Mouse (Mus musculus) layer of hippocampus, adult 9-10 months (tissue): Measurements from ENCODE around the gene Samd3.

Experiments used
- DNase-seq: peaks from one replicate; pipeline ENCODE4 v3.0.0; 2022; ENCODE audit warnings: low spot score

Gene Samd3

GRCm38 (mm10) chr10:26229488-26229887 is at the start of gene Samd3:
Gene Samd3 (plus strand): TSS chr10:26229707.
- DNase-seq: no peak

- no peak for DNase-seq
Measured at GRCm38 (mm10) chr10:26185289-26185688, 44.2 kb upstream of the Samd3 start.

DNA sequence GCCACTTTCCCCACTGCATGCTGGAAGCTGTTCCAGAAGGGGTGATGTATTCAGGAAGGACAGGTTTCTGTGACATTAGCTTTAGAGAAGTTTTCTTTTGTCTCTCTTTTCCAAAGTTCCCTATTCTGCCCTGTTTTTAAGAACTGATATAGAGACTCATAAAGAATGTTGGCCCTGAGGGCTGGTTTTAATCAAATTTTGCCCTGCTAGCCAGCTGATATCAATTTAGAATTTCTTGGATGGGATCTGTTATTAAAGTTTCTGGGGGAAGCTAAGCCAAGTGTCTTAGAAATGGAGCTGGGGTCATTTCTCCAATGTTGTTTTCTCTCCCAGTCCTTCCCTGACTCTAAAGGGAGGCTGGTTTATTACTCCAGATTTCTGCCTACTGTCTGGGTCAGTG is 38.7 kb upstream of the Samd3 start:
- no peak for DNase-seq

- DNase-seq: no peak
Measured at GRCm38 (mm10) chr10:26194892-26195291, 34.6 kb upstream of the Samd3 start.

DNA sequence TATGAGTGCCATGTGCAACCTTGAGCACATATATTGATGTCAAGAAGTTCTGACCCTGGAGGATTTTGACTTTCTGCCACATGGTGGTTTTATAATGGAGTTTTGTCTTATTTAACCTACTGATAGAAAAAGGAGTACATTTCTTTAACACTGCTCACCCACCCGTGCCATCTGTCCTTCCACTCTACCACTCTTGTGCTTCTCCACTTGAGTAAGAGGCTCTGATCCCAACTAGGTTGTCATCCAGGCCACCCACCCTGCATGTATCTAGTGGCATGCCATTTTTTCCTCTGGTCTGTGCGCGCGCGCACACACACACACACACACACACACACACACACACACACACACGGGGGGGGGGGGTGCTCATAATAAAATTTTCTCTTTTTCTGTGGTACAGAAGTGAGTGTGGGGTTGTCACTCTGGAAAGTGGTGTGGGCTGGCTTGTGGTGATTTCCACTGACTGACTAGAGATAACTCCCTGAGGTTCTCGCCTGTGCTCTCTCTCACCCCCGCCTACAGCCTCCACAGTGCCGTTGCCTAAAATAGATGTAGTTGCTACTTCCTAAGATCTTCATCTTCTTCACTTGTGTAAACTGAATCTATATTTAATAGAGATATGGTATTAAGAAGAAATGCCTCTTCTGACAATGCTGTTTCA is 26.7 kb upstream of the Samd3 start:
- no peak for DNase-seq

GRCm38 (mm10) chr10:26220729-26221128 is 8.8 kb upstream of the Samd3 start:
- no peak for DNase-seq

- DNase-seq: no peak
Measured at GRCm38 (mm10) chr10:26226241-26226640, 3.3 kb upstream of the Samd3 start.

GRCm38 (mm10) chr10:26226734-26227133 is 2.8 kb upstream of the Samd3 start:
- DNase-seq: no peak

DNA sequence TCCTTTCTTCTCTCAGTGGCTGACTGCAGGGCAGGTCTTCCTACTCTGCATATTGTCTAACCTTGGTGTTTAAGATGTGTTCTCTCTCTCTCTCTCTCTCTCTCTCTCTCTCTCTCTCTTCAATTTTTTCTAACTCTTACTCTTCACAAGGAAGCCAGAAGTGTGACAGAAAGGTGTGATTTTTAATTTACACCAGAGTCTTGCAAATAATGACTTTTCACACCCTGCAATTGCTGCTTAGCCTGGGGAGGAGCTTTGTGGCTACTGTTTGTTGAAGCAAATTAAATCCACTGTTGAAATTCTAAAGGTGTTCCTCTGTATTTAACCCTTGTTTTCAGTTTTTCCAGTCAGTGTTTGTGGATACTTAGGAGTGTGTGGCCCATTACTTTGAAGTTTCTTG is 1.3 kb upstream of the Samd3 start:
- DNase-seq: no peak

DNA sequence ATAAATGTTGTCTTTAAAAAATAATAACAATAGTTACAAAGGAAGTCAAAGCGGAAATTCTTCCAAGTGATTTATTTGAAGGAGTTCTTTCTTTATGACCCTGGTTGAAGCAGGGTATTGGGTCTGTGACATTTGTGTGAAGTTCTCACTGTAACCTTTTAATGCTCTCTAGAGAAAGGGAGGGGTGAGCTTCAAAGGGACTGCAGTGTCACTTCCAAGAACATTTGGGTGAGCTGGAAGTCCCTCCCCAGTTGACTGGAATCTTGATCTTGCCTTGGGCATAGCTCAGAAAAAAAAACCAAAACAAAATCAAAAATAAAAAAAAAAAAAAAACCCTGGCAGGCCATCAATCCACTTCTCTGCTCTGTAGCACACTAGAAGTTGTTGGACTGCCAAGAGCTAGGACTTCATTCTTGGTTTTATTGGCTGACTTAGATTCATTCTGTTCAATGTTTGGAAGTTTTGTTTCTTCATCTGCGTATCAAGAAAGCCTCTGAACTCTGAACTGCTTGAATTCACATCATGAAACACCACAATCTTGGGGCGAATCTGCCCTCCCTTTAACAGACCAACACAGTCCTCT is 2.7 kb downstream of the Samd3 start:
- no peak for DNase-seq

DNA sequence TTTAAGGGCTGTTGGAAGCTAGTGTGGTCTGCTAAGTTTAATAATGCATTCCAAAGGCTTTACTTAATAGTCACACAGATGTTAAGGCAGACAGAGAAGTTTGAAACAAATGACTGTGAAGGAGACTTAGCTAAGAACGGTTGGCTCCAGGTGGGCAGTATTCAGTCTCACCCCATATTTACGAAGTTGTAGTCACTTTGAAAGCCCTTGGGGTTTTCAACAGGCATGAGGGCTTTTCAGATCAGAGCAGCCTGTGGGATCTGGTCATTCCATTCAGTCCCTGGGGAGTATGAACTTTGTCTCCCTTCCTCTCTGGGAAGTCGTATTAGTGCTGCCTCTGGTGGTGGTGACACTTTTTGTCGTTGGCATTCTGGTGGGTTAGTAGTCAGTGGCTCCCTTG is 9.1 kb downstream of the Samd3 start:
- no peak for DNase-seq

DNA sequence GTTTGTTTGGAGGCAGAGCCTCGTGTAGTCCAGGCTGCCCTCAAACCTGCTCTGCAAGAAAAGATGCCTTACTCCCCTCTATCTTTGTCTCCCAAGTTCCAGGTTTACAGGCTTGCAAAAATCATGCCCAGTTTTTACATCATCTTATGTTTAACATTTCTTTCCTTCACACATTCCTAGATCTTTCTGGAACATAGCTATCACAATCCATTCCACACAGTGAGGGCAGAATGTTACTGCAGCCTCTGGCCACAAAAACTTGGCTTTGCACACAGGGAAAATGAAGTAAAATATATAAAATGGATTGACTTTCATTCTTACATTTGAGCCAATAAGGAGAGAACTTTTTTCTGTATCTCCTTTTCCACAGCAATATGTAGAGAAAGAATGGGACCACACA is 9.6 kb downstream of the Samd3 start:
- no peak for DNase-seq

DNA sequence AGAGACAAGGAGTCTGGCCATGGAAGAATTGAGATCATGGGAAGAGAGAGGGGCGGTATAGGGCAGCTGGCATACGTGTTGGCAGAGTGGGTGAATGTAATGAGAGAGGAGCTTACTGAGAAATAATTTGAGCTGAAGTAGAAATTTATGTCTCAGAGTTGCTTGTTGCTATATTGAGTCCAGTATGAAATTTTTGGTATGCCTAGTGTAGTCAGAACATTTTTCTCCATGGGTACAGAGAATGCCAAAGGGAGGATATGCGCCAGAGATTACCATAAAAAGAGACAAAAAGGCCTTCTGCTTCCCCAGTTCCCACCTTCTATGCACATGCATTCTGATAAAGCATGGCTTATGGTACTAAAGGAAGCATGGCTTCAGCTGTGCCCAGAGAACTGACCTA is 13.7 kb downstream of the Samd3 start:
- no peak for DNase-seq

DNA sequence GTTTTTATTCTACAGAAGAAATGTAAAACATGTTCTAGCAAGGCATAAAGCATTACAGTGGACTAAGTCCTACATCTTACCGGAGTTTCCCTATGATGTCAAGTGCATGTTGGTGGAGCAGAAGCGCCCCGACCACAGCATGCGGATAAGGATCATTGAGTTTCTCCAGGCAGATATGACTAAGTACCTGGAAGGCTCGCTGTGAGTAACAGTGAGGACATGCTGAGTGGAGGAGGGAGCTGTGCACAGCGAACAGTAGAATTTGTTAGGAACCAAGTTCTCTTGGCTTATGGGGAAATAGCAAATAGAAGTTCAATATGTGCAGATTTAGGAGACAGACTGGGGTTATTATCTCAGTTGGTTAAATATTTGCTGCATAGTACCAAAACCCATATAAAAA is 15.0 kb downstream of the Samd3 start:
- DNase-seq: no peak

DNA sequence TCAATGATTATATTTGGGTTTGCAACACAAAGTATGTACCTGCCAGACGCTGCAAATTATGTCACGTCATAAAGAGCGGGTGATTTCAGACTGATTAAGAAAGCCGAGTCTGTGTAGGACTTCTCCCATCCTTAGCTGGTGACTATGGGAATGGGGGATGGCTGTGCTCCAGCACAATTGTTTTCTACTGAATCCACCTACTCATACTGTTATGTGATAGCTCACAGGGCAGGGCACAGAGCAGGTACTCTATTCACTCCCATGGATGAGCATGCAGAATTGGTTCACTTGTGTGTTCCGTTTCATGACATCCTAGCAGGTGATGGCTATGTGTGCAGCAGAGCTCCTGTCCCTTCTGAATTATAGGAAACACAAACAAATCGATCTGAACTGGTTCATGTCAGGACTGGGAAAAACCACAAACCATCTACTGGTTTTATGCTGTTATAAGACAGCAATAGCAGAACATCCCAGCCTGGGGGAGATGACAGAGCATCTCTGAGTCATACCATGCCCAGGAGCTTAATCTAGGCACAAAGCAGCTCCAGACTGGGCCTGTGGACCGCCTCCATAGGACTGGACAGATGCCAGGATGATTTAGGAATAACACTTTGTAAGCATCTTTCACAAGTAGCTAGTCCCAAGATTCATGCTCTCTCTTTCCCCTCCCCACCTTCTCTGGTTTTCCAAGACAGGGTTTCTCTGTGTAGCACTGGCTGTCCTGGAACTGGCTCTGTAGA is 20.1 kb downstream of the Samd3 start:
- peak; percentile 32 for DNase-seq

GRCm38 (mm10) chr10:26259908-26260307 is 30.4 kb downstream of the Samd3 start:
- DNase-seq: no peak

GRCm38 (mm10) chr10:26263744-26264459 is 34.4 kb downstream of the Samd3 start:
- DNase-seq: no peak

DNA sequence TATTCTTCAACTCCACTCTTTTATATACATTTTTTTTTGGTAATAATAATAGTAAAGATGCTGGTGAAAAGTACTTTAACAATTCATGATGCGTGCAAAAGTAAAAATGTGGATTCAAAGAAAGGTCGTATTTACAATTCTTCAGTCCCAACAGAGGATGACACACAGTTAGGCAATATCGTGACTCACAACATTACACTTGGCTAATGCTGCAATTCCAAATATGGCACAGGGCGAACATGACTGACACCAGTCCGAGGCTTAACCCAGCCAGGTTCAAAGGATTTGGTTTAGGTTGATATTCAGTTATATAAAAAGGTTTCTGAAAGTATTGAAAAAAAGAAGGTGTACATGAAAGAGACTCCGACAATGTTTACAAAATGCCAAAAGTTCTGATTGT is 45.9 kb downstream of the Samd3 start:
- no peak for DNase-seq

DNA sequence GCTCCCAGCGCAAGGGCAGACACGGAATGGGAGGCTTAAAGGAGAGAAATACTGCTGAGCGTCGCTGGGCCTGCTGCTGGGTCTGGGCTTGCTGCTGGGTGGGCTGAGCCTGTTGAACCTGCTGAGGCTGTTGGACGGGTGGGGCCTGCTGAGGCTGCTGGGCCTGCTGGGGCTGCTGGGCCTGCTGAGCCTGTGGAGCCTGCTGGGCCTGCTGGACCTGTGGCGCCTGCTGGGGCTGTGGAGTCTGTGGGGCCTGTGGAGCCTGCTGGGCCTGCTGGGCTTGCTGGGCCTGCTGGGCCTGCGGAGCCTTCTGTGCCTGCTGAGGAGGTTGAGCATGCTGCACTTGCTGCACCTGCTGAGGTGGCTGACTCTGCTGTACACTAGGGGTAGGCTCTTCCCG is 50.5 kb downstream of the Samd3 start:
- DNase-seq: no peak

- DNase-seq: no peak
Measured at GRCm38 (mm10) chr10:26287136-26287535, 57.6 kb downstream of the Samd3 start.

DNA sequence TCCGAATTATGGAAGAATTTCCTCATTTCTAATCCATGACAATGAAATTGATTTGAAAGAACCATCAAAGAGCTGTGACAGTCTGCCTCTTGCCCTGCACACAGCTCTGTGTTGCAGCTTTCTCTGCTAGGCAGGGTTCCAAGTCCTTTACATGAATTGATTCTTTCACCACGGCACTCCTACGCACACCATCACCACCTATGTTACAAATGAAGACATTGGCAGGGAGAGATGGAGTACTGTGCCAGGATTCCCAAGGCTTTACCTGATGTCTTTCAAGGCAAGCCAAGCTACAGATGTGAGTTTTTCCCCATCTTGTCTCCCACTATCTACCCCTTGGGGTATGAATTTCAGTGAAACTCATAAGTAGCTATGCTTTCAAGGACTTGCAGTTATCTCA is 67.7 kb downstream of the Samd3 start:
- no peak for DNase-seq

DNA sequence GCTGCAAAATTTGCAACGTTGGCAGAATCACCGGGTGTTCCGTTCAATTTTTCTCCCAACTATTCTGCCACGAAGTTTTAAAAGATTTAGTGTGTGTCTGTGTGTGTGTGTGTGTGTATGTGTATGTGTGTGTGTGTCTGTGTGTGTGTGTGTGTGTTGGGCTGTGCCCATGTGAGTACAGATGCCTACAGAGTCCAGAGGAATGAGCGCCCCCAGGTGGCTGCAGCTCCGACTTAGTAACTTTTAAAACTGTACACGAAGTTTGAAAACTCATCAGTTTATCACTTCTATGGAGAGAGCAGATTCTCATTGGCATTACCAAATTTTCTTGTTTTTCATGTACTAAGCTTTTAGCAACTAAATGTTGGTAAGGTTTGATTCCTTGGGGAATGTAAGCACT is 68.1 kb downstream of the Samd3 start:
- DNase-seq: no peak

- no peak for DNase-seq
Measured at GRCm38 (mm10) chr10:26302336-26302735, 72.8 kb downstream of the Samd3 start.
